In the genomic region with DNA sequence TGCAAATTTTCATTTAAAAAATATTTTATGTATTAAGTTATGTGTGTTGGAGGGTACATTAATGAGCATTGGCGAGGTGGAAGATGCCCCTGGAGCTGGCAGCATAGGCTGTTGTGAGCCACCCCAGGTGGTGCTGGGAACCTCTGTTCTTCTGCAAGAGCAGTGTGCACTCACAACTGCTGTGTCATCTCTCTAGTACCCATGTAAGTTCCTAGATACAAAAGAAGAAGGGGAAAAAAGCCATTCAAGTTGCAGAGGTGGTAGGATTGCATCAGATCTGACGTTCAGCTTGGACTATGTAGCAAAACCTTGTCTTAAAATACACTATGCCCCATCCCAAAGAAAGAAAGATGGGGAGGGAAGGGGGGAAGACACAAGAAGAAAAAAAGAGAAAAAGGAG, we compare ENCODE assay signal across 26 mouse cellular contexts.
DNase-seq lines count a peak whose midpoint lies in the region; ATAC-seq and TF ChIP-seq lines count a peak whose summit lies in the region.
"Had no signal": no experiment of that assay in that cellular context is flagged by ENCODE, and none has a peak within 500 bp of the region (broad histone marks: within the 10 kb centered on the region; RNA-seq: fewer than 3 reads in every experiment).

No protein-coding gene starts in this region.

- H3K9me3 ChIP-seq in neural tube, embryonic 13.5 days = no peaks in the 10 kb centered on the region
- H3K9me3 ChIP-seq in neural tube, embryonic 15.5 days (replicated peaks) = no peaks in the 10 kb centered on the region
- H3K9me3 ChIP-seq in megakaryocyte, embryonic 14.5 days = no peaks in the 10 kb centered on the region
- H3K9me3 ChIP-seq: forebrain, embryonic 10.5 days; forebrain, embryonic 13.5 days; G1E; heart, embryonic 10.5 days; heart, embryonic 13.5 days had no signal

- peak overlapping the region; percentile 48; the same call in 1 of the 2 replicates for H3K27ac ChIP-seq in gastrocnemius, adult 2 months
- 0 out of 2 replicates have a peak overlapping the region, but pooled peaks have one; percentile 42 for H3K27ac ChIP-seq in neural tube, embryonic 13.5 days (replicated peaks)
- H3K27ac ChIP-seq in neural tube, embryonic 15.5 days (replicated peaks) = no peak overlapping the region
- H3K27ac ChIP-seq: forebrain, embryonic 10.5 days; heart, adult 2 months; heart, embryonic 10.5 days; heart, embryonic 13.5 days had no signal

- H3K9ac ChIP-seq in neural tube, embryonic 13.5 days = no peak overlapping the region
- no peak overlapping the region for H3K9ac ChIP-seq in neural tube, embryonic 15.5 days (replicated peaks)
- H3K9ac ChIP-seq: forebrain, embryonic 13.5 days; heart, embryonic 13.5 days; hindbrain, embryonic 14.5 days had no signal

- no peak for DNase-seq in gastrocnemius, adult 2 months
- no peak for DNase-seq in gastrocnemius, postnatal 4 days (ENCODE audit: low spot score in 2 of 2)
- DNase-seq in heart, postnatal 10 days = no peak
- no peak for DNase-seq in embryo, embryonic 10 days (ENCODE audit: low spot score)
- DNase-seq: adrenal gland, postnatal 14 days; B cell, adult 2 months; cerebellum, adult 11 months; cerebellum, adult 2 months; cerebellum, adult 9-11 months; cerebellum, postnatal 25 days; gastrocnemius, postnatal 14 days; heart, adult 2 months had no signal

- no peak for TF ChIP-seq CTCF in gastrocnemius, adult 2 months (IDR thresholded peaks at IDR 0.05)

- intact Hi-C loops in gastrocnemius, adult 2 months (cut with DNase I) = no loop called here
- intact Hi-C loops in heart, postnatal 10 days (cut with DNase I) = no loop called here

- peaks cover 45% of the 10 kb centered on the region for H3K4me1 ChIP-seq in neural tube, embryonic 13.5 days (replicated peaks)
- peaks cover 18% of the 10 kb centered on the region for H3K4me1 ChIP-seq in neural tube, embryonic 15.5 days
- H3K4me1 ChIP-seq in megakaryocyte, embryonic 14.5 days = peaks cover 99% of the 10 kb centered on the region

- H3K4me3 ChIP-seq in gastrocnemius, adult 2 months = no peak overlapping the region
- no peak overlapping the region for H3K4me3 ChIP-seq in neural tube, embryonic 13.5 days
- no peak overlapping the region for H3K4me3 ChIP-seq in neural tube, embryonic 15.5 days (replicated peaks)
- peak overlapping the region; percentile 34 for H3K4me3 ChIP-seq in megakaryocyte, embryonic 14.5 days (replicated peaks)
- H3K4me3 ChIP-seq: forebrain, embryonic 10.5 days; forebrain, embryonic 13.5 days; heart, adult 2 months; heart, embryonic 10.5 days; heart, embryonic 13.5 days had no signal

- no peak overlapping the region for H3K4me2 ChIP-seq in neural tube, embryonic 13.5 days
- H3K4me2 ChIP-seq in neural tube, embryonic 15.5 days = no peak overlapping the region
- H3K4me2 ChIP-seq: forebrain, embryonic 13.5 days; heart, embryonic 13.5 days; hindbrain, embryonic 14.5 days had no signal

- H3K36me3 ChIP-seq in neural tube, embryonic 13.5 days = 0 out of 2 replicates have a peak, but pooled peaks cover 6% of the 10 kb centered on the region
- H3K36me3 ChIP-seq in neural tube, embryonic 15.5 days = no peaks in the 10 kb centered on the region
- peaks cover 95% of the 10 kb centered on the region for H3K36me3 ChIP-seq in megakaryocyte, embryonic 14.5 days (replicated peaks; ENCODE audit: low read length)
- H3K36me3 ChIP-seq: forebrain, embryonic 10.5 days; G1E; heart, embryonic 10.5 days; heart, embryonic 13.5 days had no signal

- ATAC-seq in neural tube, embryonic 13.5 days (ENCODE audit: low read depth) = no peak
- no peak for ATAC-seq in neural tube, embryonic 15.5 days (ENCODE audit: low FRiP score)
- ATAC-seq: forebrain, embryonic 13.5 days; forebrain, embryonic 16.5 days; hindbrain, postnatal 0 days; inflammation-experienced regulatory T-cells, adult 6 months; Patski had no signal

- WGBS in neural tube, embryonic 13.5 days = 89% methylated on average over 2 of the region's 2 CpGs
- WGBS in neural tube, embryonic 15.5 days = 80% methylated on average over 2 of the region's 2 CpGs

- H3K27me3 ChIP-seq in neural tube, embryonic 13.5 days = no peaks in the 10 kb centered on the region
- no peaks in the 10 kb centered on the region for H3K27me3 ChIP-seq in neural tube, embryonic 15.5 days (replicated peaks)
- H3K27me3 ChIP-seq in megakaryocyte, embryonic 14.5 days (replicated peaks) = no peaks in the 10 kb centered on the region
- H3K27me3 ChIP-seq: CH12.LX; forebrain, embryonic 13.5 days; heart, embryonic 13.5 days; Patski had no signal
